ENCODE assay signal across 8 mouse cellular contexts in genomic region chr5:125264700-125265099, GRCm38 (mm10).
DNase-seq lines count a peak whose midpoint lies in the region; ATAC-seq lines count a peak whose summit lies in the region.

No protein-coding gene starts in this region.

- H3K27ac ChIP-seq in intestine, embryonic 16.5 days (ENCODE audit: low read length): no peak overlapping the region
- H3K27ac ChIP-seq in stomach, embryonic 15.5 days: 0 out of 2 replicates have a peak overlapping the region, but pooled peaks have one; percentile 4

- WGBS in intestine, embryonic 16.5 days: 7% methylated on average over 17 of the region's 17 CpGs
- WGBS in stomach, embryonic 15.5 days: 7% methylated on average over 17 of the region's 17 CpGs

- DNase-seq in cerebellum, postnatal 10 days: peak; percentile 79 to 83
- DNase-seq in cerebellum, adult 8-10 months: no peak
- DNase-seq in ovary, postnatal 36 days (ENCODE audit: low spot score): peak; percentile 39
- DNase-seq in ovary, adult 18-20 months (ENCODE audit: low spot score): no peak
- no peak for DNase-seq in left cerebral cortex, adult 18-20 months (ENCODE audit: low spot score in 2 of 2)

- 0 out of 2 replicates have a peak, but pooled peaks have one; percentile 28 for ATAC-seq in intestine, embryonic 16.5 days
- 0 out of 2 replicates have a peak, but pooled peaks have one; percentile 6 for ATAC-seq in stomach, embryonic 15.5 days (ENCODE audit: insufficient read depth, low FRiP score, low read depth)
- no peak for ATAC-seq in megakaryocyte, adult 5-6 weeks (ENCODE audit: poor library complexity, severe bottlenecking)

- H3K9ac ChIP-seq in intestine, embryonic 16.5 days (ENCODE audit: low read depth, low read length): no peak overlapping the region
- no peak overlapping the region for H3K9ac ChIP-seq in stomach, embryonic 15.5 days

- H3K4me3 ChIP-seq in intestine, embryonic 16.5 days (ENCODE audit: low read length): no peak overlapping the region
- no peak overlapping the region for H3K4me3 ChIP-seq in stomach, embryonic 15.5 days (replicated peaks)

- no peaks in the 10 kb centered on the region for H3K27me3 ChIP-seq in intestine, embryonic 16.5 days (replicated peaks; ENCODE audit: control insufficient read depth, insufficient read depth, low read length)
- no peaks in the 10 kb centered on the region for H3K27me3 ChIP-seq in stomach, embryonic 15.5 days (replicated peaks)

- H3K36me3 ChIP-seq in intestine, embryonic 16.5 days (ENCODE audit: control insufficient read depth, insufficient read depth, low read length): no peaks in the 10 kb centered on the region
- no peaks in the 10 kb centered on the region for H3K36me3 ChIP-seq in stomach, embryonic 15.5 days

- H3K4me1 ChIP-seq in intestine, embryonic 16.5 days (ENCODE audit: control insufficient read depth, insufficient read depth, low read length): peaks cover 10% of the 10 kb centered on the region
- H3K4me1 ChIP-seq in stomach, embryonic 15.5 days: peaks cover 32% of the 10 kb centered on the region

- H3K4me2 ChIP-seq in intestine, embryonic 16.5 days (ENCODE audit: low read depth, low read length): no peak overlapping the region
- H3K4me2 ChIP-seq in stomach, embryonic 15.5 days: peak overlapping the region; percentile 9; the same call in 1 of the 2 replicates

- no peaks in the 10 kb centered on the region for H3K9me3 ChIP-seq in intestine, embryonic 16.5 days (ENCODE audit: control insufficient read depth, low read length)
- H3K9me3 ChIP-seq in stomach, embryonic 15.5 days: no peaks in the 10 kb centered on the region

Comparison
In these comparisons a context has a peak if more than half of its experiments do, and no peak if none do; other contexts are left out.
1. DNase-seq: peak in cerebellum, postnatal 10 days (2 of 2) and ovary, postnatal 36 days (single experiment); none in cerebellum, adult 8-10 months (single experiment), ovary, adult 18-20 months (single experiment) and left cerebral cortex, adult 18-20 months (0 of 2).